ENCODE assay signal across 16 mouse cellular contexts in the genomic region with DNA sequence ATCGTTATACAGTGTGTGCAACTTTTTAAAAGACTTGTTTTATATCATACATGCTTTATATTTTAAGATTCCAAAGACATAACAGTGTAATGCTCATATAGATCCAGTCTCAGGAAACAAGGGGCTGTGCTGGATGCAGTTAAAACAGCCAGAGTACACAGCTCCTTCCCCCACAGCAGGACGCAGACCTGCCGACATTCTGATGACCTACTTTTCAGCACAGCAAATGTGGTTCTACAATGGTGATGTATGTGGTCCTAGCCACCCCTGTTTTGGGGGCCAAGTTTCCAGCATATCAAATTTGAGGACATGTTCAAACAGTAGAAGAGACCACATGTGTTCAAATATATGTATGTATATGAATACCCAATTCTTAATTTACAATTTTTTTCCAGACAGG. TPM values are rescaled to one million over a fixed set of nuclear protein-coding genes. Genes with fewer than 3 reads are reported as not detected.
A peak's percentile ranks its signal among the peaks of the same experiment; 100 is the strongest.
DNase-seq lines count a peak whose midpoint lies in the region; ATAC-seq lines count a peak whose summit lies in the region.
"Had no signal": no experiment of that assay in that cellular context is flagged by ENCODE, and none has a peak within 500 bp of the region (broad histone marks: within the 10 kb centered on the region; RNA-seq: fewer than 3 reads in every experiment).

No protein-coding gene starts in this region.

- peak; percentile 38 for ATAC-seq in inflammation-experienced regulatory T-cells, adult 6 months
- ATAC-seq: forebrain, embryonic 13.5 days; forebrain, embryonic 15.5 days had no signal

- peak; percentile 33 for DNase-seq in thymus, postnatal 0 days (ENCODE audit: low spot score)
- no peak for DNase-seq in thymus, postnatal 4 days
- DNase-seq in retina, postnatal 1 day = peak; percentile 55
- no peak for DNase-seq in urinary bladder, adult 18-20 months (ENCODE audit: low spot score in 2 of 2)
- DNase-seq in adrenal gland, adult 2 months = no peak
- DNase-seq: adrenal gland, adult 8-10 months; adrenal gland, postnatal 14 days; adrenal gland, postnatal 36 days; cerebellum, adult 11-12 months; cerebellum, adult 2 months; cerebellum, adult 9-10 months; cerebellum, postnatal 10 days; cerebellum, postnatal 25 days had no signal

RNA-seq across cellular contexts. Expression of a gene that starts 56.4 kb away (rescaled TPM):
- 16.3 and 18.6 TPM in 2 replicates for polyA plus RNA-seq in thymus, postnatal 0 days (2015; fragmentation: Nextera tagmentation; extraction: Ambion mirVana)
- 100 to 1,000 TPM; 199 to 236 (median 232) TPM for polyA plus RNA-seq in inflammation-experienced regulatory T-cells, adult 6 months (2017; shearing (Covaris generic))
- total RNA-seq in adrenal gland, adult 2 months (2021) = 1 to 10 TPM; 4.6 to 5.7 TPM
- 0.92 and 2.3 TPM in 2 replicates for polyA plus RNA-seq in adrenal gland, adult 2 months (2012; rRNA removed)

Comparison
In these comparisons a context has a peak if more than half of its experiments do, and no peak if none do; other contexts are left out.
1. DNase-seq: peak in thymus, postnatal 0 days (single experiment) and retina, postnatal 1 day (single experiment); none in thymus, postnatal 4 days (single experiment), urinary bladder, adult 18-20 months (0 of 2) and adrenal gland, adult 2 months (single experiment).